Mouse (Mus musculus): Measurements from ENCODE around the gene Atp13a3.
"Not testable (repeated sequence)": the region's sequence is repeated elsewhere in the genome, so short reads cannot be mapped to it uniquely, and the experiment has no call there.

Gene Atp13a3

DNA sequence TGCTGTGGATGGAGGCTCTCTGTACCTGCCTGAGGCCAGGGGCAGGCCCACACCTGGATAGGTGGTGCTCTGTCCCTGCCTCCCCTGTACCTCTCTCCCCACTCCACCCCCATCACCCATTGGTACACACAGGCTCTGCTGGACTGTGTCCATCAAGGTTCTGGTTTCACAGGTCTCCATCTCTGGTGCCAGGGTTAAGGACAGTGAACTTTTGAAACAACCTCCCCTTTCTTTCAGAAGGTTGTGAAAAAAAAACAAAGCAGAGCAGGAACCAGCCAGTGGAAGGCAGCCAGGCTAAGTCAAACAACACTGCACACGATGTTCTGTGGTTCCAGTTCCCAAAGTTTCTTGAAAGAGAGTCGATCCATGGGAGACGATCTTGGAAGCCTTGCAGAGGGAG is 6.9 kb upstream of the Atp13a3 start:
- no peak for DNase-seq (ENCODE audit: low spot score in 2 of 2)

DNA sequence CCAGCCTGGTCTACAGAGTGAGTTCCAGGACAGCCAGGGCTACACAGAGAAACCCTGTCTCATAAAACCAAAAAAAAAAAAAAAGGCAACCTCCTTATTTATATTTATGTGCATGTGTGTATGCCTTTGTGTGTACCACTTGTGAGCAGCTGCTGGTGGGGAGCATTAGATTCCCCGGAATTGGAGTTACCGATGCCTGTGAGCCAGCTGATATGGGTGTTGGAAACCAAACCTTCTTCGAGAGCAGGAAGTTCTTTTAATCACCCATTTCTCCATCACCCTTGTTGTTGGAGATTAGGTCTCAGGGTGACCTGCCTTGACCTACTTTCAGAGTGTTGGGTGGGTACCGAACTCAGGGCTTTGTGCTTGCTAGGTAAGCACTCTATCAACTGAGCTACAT is 5.1 kb upstream of the Atp13a3 start:
- DNase-seq (ENCODE audit: low spot score in 2 of 2), result no peak

DNA sequence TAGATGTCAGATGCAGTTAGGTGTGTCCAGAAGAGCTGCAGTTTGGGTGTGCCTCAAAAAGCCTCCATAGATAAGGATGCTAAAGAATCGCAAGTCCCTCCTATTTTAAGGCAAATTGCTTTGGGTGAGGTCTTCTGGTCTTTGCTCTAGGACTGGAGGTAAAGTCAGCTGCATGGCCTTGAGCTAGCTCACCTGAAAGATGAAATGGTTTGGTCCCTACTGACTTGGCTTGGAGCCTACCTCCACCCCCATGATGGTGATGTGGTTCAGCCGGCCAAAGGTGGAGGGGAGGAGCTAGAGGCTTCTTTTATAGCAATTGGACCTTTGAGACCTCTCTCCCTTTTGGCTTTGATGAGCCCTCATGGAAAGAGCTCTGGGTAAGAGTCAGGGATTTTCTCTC is 1.7 kb upstream of the Atp13a3 start:
- DNase-seq (ENCODE audit: low spot score in 2 of 2), result no peak

DNA sequence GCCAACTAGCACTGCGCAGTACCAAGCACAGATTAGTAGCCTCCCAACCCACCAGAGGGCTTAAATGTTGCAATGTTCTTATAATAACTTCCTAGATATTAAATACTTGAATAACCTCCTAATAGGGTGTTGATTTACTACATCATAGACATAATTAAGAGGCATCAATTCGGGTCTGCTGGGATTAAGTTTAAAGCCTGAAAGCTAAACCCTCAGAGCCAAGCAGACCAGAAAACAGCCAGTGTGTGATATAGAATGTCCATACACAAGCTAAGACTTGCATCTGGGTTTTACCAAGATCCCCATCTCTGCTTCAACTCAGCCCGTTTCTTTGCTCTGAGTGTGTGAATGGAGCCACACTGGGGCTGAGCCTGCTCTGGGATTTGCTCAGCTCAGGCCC is 2.2 kb downstream of the Atp13a3 start:
- DNase-seq (ENCODE audit: low spot score in 2 of 2), result no peak

DNA sequence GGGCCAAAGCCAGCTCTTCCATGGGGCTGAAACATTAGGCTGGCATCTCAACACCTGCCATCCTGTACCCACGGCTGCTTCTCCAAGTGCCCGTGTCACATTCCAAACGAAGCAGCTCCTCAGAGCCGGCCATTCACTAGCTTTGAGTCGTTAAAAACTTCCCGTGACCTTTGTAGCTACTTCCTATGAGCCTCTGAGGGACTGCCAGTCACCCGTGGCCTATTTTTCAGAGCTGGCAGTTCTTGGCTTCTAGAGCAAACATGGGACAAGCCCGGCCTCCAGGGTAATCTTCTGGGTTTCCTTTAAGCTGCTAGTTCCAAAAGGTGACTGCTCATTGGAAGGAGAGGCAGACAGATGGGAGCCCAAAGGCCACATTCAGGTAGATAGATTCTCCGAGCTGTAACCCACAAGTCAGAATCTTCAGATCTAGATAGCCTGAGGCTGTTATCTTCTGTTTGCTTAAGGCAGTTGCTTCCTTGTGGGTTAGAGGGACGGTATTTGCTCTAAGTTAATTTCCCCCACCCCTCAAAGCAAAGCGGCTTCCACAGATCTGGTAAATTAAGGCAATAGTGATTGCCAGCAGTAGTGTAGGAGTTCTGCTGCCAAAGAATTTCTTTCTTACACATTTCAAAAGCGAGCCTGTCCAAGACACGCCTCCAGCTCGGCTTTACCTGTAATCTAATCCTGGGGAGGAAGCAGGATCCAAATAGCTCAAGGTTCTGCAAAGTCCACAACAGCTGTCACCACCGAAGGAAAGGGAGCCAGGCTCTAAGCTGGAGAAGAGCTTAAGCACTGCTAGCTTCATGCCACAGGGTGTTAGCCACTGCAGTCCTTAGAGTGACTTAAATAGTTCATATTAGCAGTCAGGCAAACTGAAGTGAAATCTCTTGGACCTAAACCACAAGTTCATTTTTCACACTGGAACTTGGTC is 8.4 kb downstream of the Atp13a3 start:
- DNase-seq (ENCODE audit: low spot score in 2 of 2), result no peak

DNA sequence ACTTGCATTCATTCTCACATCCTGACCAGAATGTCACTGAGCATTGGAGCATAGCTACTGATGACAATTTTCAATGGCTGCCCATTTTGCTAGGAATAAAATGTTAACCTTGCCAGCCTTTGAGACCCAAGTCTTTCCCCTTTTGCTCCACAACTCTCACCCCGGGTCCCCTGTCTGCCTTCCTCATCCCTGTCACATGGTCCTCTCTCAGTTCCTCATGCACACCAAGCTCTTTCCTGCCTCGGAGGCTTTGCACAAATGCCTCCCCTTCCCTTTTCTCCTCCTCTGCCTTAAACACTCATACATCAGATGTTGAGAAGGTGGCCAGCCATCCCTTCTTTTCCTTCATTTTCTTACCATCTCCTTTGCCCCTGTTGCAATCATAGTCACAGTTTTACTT is 10.6 kb downstream of the Atp13a3 start:
- DNase-seq (ENCODE audit: low spot score in 2 of 2), result peak in 1 of 2 experiments; percentile 29

DNA sequence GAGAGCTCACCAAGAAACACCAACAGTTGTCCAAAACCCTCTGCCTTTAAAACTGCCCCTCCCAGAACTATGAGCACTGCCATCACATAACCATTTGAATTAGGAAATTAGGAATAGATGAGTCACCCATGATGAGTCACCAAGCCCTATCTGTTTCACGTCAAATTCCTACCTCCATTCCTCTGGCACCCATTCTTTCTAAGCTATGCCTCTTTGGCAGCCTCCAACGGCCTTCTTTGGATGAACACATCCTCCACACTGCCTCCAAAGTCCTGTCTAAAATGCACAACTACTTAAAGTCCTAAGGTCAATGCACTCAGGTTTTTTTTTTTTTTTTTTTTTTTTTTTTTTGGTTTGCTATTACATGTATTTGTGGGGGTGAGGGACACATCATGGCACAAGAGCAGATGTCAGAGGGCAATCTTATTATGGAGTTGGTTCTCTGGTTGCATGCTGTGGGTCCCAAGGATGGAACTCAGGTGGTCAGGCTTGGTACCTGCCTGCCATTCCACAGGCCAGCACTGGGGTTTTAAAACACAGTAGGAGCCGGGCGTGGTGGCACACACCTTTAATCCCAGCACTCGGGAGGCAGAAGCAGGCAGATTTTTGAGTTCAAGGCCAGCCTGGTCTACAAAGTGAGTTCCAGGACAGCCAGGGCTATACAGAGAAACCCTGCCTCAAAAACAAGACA is 15.0 kb downstream of the Atp13a3 start:
- no peak for DNase-seq (ENCODE audit: low spot score in 2 of 2)

DNA sequence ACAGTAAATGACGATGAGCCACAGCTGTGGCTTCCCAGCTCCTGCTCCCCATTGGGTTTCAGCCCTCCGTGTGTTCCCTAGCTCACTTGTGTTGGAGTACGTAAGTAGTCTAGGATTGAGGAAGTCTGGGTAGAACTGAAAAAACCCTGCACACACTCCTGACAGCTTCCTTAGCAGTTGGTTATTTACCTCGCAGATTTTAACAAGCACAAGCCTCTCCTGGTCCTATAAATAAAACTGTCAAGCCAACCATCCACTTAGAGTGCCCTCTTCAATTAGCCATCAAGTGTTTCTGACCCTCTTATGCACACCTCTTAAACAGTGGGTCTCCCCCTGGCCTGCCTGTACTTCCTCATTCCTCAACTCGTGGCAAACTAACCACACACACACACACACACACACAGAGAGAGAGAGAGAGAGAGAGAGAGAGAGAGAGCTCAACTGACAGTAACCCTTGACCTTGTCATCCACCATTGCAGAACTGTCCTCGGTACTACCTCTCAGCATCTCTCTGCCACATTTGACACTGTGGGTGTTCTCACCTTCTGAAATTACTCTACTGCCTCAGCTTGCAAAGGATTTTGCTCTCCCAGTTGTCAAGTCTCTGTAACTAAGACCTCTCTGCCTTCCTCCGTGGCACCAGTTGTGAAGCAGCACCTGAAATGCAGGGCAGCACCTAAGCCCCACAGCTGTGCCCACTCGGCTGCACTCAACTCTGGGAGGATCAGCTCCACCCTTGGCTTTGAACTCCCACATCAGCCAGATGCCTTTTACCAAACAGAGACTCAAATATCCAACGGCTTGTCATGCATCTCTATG is 15.7 kb downstream of the Atp13a3 start:
- no peak for DNase-seq (ENCODE audit: low spot score in 2 of 2)

DNA sequence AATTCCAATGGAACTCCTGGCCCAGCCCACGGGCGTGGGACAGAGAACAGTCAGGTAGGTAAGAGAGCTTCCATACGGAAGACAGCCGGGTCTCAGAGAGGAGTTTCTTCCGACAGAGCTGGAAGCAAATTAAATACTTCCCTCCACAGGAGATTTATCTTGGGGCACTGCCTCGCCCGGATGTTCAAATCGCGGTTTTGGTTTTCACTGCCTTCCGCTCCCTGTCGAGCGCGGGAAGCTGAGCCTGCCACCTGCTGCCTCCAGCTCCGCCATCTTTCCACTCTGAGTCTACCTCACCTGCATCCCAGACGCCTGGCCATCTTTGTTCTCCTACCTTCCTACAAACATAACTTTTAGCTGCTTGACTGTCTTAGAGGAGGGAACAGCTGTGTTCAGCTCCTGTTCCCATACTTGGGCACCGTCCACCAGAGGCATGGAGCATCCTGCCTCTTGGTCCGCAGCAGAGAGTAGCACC is 16.5 kb downstream of the Atp13a3 start:
- DNase-seq (ENCODE audit: low spot score in 2 of 2), result peak; percentile 59

DNA sequence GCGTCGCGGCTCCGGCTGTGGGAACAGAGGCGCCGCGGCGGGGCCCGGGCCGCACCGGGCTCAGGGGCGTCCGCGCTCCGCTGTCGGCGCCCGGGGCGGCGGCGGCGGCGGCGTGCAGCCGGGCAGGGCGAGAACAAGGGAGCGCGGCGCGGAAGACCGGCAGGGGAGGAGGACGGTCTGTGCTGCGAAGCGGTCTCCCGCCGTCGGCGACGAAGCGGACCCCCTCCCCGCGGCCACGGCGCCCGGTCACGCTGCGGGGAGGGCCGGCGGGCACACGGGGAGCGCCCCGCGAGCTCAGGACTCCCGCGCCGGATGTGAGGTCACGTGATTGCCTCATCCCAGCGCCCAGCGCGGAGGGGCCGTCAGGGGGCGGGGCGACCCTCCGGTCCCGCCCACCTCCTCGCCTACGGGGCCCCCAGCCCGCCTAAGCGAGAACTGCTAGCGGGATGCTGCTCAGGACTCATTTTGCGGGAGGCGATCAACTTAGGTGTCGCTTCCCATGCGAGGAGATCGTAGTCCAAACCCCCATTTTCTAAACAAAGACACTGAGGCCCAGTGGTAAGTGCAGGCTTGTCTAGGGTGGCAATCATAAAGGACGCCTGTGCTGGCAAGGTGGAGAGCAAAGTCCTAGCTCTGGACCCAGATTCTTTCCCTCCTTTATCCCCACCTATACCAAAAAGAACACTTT is 17.1 kb downstream of the Atp13a3 start:
- peak; percentile 94 to 95 for DNase-seq (ENCODE audit: low spot score in 2 of 2)

DNA sequence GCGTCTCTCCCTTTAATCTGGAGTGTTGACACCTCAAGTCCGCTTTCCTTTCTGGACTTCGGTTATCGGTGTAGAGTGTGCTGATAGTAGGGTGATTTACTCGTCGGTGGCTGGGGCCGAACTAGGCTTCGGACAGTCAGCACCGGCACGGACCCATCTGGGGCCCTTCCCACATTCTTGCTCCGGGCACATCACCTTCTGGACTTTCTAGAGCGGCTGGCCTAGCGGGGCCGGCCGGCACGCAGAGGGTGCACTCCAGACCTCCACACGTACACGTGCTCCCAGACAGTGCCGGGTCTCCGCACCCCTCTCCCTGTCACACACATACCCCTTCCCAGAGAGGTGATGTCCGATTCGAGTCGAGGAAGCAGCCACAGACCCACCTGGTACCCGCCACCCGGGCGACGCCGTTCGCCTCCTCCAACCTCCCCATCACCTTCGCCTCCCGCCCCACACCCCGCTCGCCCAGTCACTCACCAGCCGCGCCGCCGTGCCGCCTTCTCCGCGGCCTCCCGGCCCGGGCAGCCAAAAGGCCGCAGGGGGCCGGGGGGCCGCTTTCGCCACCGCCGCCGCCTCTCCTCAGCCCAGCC is 17.8 kb downstream of the Atp13a3 start:
- DNase-seq (ENCODE audit: low spot score in 2 of 2), result peak; percentile 42 to 44

DNA sequence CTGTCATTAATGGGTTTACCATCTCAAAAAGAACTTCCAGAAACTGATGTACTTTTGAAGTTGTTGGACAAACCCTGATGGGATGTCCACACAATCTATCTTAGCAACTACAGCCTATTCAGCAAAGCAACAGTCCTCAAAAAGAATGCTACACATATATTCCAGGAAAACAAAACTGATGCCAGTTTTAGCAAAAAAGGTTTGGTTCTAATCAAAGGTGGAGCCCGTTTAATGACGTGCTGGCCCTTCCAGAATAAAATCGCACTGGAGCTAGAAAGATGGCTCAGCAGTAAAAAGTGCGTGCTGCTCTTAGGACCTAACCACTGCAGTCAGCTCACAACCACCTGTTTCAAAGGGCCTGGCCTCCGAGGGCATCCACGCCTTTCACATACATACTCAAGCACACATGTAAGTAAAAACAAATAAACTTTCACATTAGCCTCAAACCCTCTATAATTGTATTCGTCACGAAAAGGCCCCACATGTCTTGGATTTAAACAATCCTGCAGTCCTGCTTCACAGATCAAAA is 18.8 kb downstream of the Atp13a3 start:
- no peak for DNase-seq (ENCODE audit: low spot score in 2 of 2)

DNA sequence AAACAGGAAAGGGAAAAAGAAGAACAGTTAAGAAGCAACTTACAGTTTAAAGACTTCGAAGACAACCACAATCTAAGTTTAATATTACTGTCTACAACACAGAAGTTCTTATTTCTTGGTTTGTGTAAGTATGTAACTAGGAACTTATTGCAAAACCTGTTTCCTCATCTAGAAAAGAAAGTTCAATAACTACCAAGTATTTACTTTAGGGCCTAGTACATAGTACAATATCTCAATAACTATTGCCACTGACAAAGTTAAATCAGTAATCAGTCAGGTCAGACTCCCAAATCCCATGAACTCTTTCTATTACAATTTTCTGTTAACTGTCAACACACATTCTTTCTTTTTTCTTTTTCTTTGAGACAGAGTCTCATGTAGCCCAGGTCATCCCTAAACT is 20.2 kb downstream of the Atp13a3 start:
- no peak for DNase-seq (ENCODE audit: low spot score in 2 of 2)

DNA sequence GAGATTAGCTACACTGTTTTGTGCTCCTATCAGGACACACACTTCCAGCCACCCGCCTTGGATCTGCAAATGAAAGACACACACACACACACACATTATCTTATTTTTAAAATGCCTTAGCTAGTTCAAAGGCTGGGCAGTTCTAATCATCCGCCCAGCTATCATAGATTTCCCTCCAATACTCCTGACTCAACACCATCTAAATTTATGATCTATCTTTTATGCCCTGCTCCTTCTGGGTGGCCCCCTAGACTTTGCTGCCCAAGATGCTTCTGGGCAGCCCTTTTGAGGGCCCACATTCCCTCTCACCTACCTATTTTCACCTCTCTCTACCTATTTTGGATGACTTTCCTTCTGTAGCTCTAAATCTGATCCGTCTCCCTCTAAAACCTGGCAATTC is 29.5 kb downstream of the Atp13a3 start:
- no peak for DNase-seq (ENCODE audit: low spot score in 2 of 2)

DNA sequence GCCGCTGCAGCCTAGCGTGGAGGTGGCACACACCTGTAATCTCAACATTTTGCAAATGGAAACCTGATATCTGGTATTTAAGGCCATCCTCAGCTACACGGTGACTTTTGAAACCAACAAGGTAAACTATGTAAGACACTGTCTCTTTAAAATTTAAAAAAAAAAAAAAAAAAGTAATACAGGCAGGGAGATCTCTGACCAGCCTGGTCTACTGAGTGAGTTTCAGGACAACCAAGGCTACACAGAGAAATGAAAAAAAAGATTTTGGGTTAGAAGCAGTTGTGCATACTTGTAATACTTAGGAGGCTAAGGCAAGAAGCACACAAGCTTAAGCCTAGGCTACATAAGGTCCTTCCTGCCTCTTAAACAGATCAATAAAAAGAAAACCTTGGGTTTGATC is 30.8 kb downstream of the Atp13a3 start:
- no peak for DNase-seq (ENCODE audit: low spot score in 2 of 2)

DNA sequence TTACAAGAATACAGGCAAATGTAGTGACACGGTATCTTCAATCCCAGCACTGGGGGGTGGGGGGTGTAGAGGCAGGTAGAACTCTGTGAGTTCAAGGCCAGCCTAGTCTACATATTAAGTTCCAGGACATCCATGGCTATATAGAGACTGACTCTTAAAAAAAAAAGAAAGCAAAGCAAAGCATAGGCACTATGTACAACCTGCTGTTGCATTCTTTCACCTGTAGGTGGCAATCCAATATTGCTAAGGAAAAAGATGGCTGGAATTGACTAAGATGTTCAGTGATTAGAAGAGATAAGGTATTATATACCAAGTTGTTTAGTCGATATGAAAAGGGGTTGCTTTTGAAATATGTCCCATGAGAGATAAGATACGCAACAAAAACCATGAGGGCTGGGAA is 31.5 kb downstream of the Atp13a3 start:
- DNase-seq (ENCODE audit: low spot score in 2 of 2), result peak; percentile 60 to 62

DNA sequence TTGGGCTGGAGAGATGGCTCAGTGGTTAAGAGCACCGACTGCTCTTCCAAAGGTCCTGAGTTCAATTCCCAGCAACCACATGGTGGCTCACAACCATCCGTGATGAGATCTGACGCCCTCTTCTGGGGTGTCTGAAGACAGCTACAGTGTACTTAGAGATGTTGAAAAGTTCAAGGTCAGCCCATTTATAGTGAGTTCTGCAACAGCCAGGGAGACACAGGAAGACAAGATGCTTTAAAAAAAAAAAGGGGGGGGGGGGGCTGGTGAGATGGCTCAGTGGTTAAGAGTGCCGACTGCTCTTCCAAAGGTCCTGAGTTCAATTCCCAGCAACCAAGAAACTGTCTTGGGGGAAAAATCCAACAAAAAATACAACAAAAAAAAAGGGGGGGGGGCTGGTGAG is 32.5 kb downstream of the Atp13a3 start:
- DNase-seq (ENCODE audit: low spot score in 2 of 2), result not testable (repeated sequence)

DNA sequence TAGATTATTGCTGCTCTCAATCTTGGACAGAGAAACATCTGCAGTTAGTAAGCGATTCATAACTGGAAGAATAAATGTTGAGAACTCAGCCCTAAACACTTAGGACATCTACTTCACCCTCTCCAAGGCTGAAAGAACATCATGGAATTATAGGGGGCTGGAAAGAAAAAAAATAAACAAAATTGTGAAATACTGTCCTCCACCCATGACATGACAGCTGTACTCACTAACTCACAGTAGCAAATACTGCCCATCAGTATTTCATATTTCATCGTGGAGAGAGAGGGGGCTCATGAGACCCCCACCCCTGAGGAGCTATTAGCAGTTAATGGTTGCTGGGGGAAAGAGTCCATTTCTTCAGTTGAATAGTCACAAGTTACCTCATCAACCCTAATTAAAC is 38.4 kb downstream of the Atp13a3 start:
- DNase-seq (ENCODE audit: low spot score in 2 of 2), result no peak

DNA sequence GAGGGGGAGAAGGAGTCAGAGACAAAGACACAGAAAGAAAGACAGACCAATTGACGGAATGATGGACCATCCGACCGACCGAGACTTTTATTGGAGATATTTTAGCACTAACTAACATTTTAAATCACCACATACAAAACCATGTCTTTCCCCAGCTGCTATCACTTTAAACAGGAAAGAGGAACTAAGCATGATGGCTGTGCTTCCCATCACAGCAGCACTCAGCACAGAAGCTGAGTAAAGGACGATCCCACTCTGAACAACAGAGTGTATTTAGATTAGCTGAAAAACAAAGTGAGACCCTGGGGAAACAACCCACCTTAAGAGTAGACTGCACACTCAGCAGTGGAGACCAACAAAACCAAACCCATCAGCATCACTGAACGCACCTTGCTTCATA is 41.2 kb downstream of the Atp13a3 start:
- no peak for DNase-seq (ENCODE audit: low spot score in 2 of 2)

DNA sequence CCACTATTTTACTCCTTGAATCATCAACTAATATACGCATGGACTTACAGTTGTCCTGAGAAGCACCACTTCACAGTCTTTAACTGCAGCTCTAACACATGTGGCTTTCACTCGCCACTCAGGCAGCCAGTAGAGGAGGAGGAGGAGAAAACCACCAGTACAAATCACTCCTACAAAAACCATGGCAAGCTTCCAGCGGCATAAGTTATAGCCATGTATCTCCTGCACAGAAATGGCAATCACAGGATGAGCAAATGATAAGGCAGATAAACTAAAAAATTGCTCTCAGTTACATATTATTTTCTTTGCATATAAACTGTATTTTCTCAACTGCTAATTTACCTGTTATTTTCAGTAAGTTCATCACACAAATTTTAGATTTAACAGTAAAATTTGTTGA is 43.2 kb downstream of the Atp13a3 start:
- no peak for DNase-seq (ENCODE audit: low spot score in 2 of 2)

DNA sequence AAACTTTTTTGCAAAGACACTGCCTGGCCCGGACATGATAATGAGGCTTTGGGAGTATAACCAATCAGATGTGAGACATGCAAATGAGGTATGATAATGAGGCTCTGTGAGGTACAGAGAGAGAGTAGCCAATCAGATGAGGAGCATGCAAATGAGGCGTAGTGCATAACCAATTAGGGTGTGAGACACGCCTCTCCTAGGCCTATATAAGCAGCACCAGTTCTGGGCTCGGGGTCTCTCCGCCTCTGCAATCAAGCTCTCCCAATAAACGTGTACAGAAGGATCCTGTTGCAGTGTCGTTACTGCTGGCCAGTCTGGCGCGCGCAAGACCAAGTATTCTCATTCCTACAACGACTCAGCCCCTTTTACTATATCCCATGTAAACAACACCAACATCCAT is 52.3 kb downstream of the Atp13a3 start:
- not testable (repeated sequence) for DNase-seq (ENCODE audit: low spot score in 2 of 2)

Data from right cerebral cortex, postnatal 10 days (tissue).